Mouse (Mus musculus) thymus, adult 2 months (tissue): Measurements from ENCODE around the gene Btbd8.

Experiments used
- CTCF ChIP-seq: fragments of 200-500 bp; IDR thresholded peaks from 2 replicates; pipeline ENCODE4 v1.5.1; 2012; ENCODE audit warnings: mild to moderate bottlenecking, control low read depth, low read length, moderate library complexity, borderline replicate concordance; ENCODE audit not compliant: control insufficient read depth, poor library complexity, insufficient read depth; ENCODE audit errors: extremely low read depth
- POLR2A ChIP-seq: fragments of 200-500 bp; IDR thresholded peaks from 2 replicates; pipeline ENCODE4 v1.6.1; 2012; ENCODE audit warnings: mild to moderate bottlenecking, low read length, control low read depth, moderate library complexity; ENCODE audit not compliant: control insufficient read depth, poor library complexity, insufficient read depth; ENCODE audit errors: extremely low read depth

DNA sequence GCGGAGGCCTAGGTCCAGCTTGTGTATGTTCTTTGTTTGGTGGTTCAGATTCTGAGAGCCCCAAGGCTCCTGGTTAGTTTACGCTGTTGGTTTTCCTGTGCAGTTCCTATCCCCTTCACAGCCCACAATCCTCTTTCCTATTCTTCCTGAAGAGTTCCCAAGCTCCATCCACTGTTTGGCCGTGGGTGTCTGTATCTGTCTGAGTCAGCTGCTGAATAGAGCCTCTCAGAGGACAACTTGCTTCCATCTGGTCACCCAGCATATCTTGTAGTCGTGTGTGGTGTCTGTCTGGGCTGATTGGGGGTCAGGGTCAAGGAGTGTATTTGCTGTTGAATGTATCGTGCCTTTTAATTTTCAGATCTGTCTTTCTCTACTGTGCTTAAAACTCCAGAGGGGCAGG is 4.1 kb downstream of the Btbd8 start:
- TF ChIP-seq CTCF (no peak), POLR2A (no peak)
